ENCODE assay signal across 26 mouse cellular contexts in genomic region chr16:23606651-23607050, GRCm38 (mm10).
DNase-seq lines count a peak whose midpoint lies in the region; ATAC-seq and TF ChIP-seq lines count a peak whose summit lies in the region.
"Had no signal": no experiment of that assay in that cellular context is flagged by ENCODE, and none has a peak within 500 bp of the region (broad histone marks: within the 10 kb centered on the region; RNA-seq: fewer than 3 reads in every experiment).

No protein-coding gene starts in this region.

- DNase-seq in adrenal gland, adult 2 months = peak; percentile 10
- DNase-seq in adrenal gland, adult 18-20 months (ENCODE audit: low spot score in 2 of 2) = no peak
- DNase-seq in adipocyte (ENCODE audit: low spot score) = peak; percentile 66
- peak; percentile 66 for DNase-seq in gonadal fat pad, adult 2 months (ENCODE audit: low read depth)
- DNase-seq: adrenal gland, postnatal 10 days; adrenal gland, postnatal 25 days; B cell, adult 2 months; cerebellum, adult 11 months; cerebellum, adult 18-20 months; cerebellum, adult 8-10 months; cerebellum, adult 9-11 months; cerebellum, postnatal 14 days; cerebellum, postnatal 36 days; embryo, embryonic 11 days; forebrain, postnatal 0 days had no signal

- no peaks in the 10 kb centered on the region for H3K9me3 ChIP-seq in intestine, postnatal 0 days (ENCODE audit: control insufficient read depth)
- H3K9me3 ChIP-seq: embryonic facial prominence, embryonic 13.5 days; embryonic facial prominence, embryonic 15.5 days; forebrain, embryonic 13.5 days; forebrain, embryonic 15.5 days had no signal

- ATAC-seq in intestine, postnatal 0 days = no peak
- ATAC-seq: activated CD4-positive, CD25-positive, alpha-beta regulatory T cell, adult 4 months; CD4-positive, CD25-positive, alpha-beta regulatory T cell, adult 4 months; forebrain, embryonic 13.5 days; forebrain, embryonic 15.5 days; forebrain, postnatal 0 days; Patski had no signal

- H3K27me3 ChIP-seq in intestine, postnatal 0 days (replicated peaks; ENCODE audit: control insufficient read depth, insufficient read depth, low read length) = no peaks in the 10 kb centered on the region
- H3K27me3 ChIP-seq: CH12.LX; embryonic facial prominence, embryonic 13.5 days; embryonic facial prominence, embryonic 15.5 days; forebrain, embryonic 15.5 days; Patski had no signal

- no peak overlapping the region for H3K9ac ChIP-seq in intestine, postnatal 0 days (ENCODE audit: low read depth, low read length)
- H3K9ac ChIP-seq: embryonic facial prominence, embryonic 13.5 days; embryonic facial prominence, embryonic 15.5 days; forebrain, embryonic 13.5 days; forebrain, embryonic 15.5 days; forebrain, postnatal 0 days had no signal

- H3K4me2 ChIP-seq in intestine, postnatal 0 days (replicated peaks; ENCODE audit: low read depth) = no peak overlapping the region
- H3K4me2 ChIP-seq: embryonic facial prominence, embryonic 13.5 days; embryonic facial prominence, embryonic 15.5 days; forebrain, embryonic 13.5 days; forebrain, embryonic 15.5 days had no signal

- H3K27ac ChIP-seq in intestine, postnatal 0 days (ENCODE audit: low read depth, low read length) = no peak overlapping the region
- H3K27ac ChIP-seq: embryonic facial prominence, embryonic 13.5 days; embryonic facial prominence, embryonic 15.5 days; forebrain, embryonic 13.5 days; forebrain, embryonic 15.5 days had no signal

- WGBS in intestine, postnatal 0 days = 95% methylated on average over 7 of the region's 7 CpGs

- H3K4me3 ChIP-seq in intestine, postnatal 0 days (ENCODE audit: low read depth, low read length) = no peak overlapping the region
- H3K4me3 ChIP-seq: embryonic facial prominence, embryonic 13.5 days; embryonic facial prominence, embryonic 15.5 days; erythroblast, embryonic 14.5 days; forebrain, embryonic 13.5 days; forebrain, embryonic 15.5 days had no signal

- TF ChIP-seq CTCF in intestine, postnatal 0 days (IDR thresholded peaks at IDR 0.05; ENCODE audit: low read depth) = no peak

- no peaks in the 10 kb centered on the region for H3K36me3 ChIP-seq in intestine, postnatal 0 days (ENCODE audit: control insufficient read depth, insufficient read depth)
- H3K36me3 ChIP-seq: embryonic facial prominence, embryonic 13.5 days; embryonic facial prominence, embryonic 15.5 days; forebrain, embryonic 15.5 days; G1E had no signal

- H3K4me1 ChIP-seq in intestine, postnatal 0 days (replicated peaks; ENCODE audit: control insufficient read depth, insufficient read depth, low read length) = no peaks in the 10 kb centered on the region
- H3K4me1 ChIP-seq: embryonic facial prominence, embryonic 15.5 days; forebrain, embryonic 15.5 days had no signal

Comparison
In these comparisons a context has a peak if more than half of its experiments do, and no peak if none do; other contexts are left out.
1. DNase-seq: peak in adrenal gland, adult 2 months (single experiment), adipocyte (single experiment) and gonadal fat pad, adult 2 months (single experiment); none in adrenal gland, adult 18-20 months (0 of 2).